Mouse (Mus musculus): ENCODE results near the gene Adgrl3. TPM values are rescaled to one million over a fixed set of nuclear protein-coding genes. Genes with fewer than 3 reads are reported as not detected.

Gene Adgrl3
- polyA plus RNA-seq, 1 experiment: 3.2 TPM

- no peak for DNase-seq (ENCODE audit: low read depth)
Measured at GRCm38 (mm10) chr5:81076377-81076776, 56.4 kb downstream of the Adgrl3 start.

- no peak for DNase-seq (ENCODE audit: low read depth)
Measured at GRCm38 (mm10) chr5:81077031-81077430, 57.1 kb downstream of the Adgrl3 start.

- DNase-seq (ENCODE audit: low read depth): no peak
Measured at GRCm38 (mm10) chr5:81077990-81078389, 58.1 kb downstream of the Adgrl3 start.

GRCm38 (mm10) chr5:81083698-81084360 is 63.9 kb downstream of the Adgrl3 start:
- DNase-seq (ENCODE audit: low read depth): no peak

- DNase-seq (ENCODE audit: low read depth): no peak
Measured at GRCm38 (mm10) chr5:81085152-81085551, 65.2 kb downstream of the Adgrl3 start.

GRCm38 (mm10) chr5:81088667-81089066 is 68.7 kb downstream of the Adgrl3 start:
- no peak for DNase-seq (ENCODE audit: low read depth)

GRCm38 (mm10) chr5:81094618-81095017 is 74.7 kb downstream of the Adgrl3 start:
- no peak for DNase-seq (ENCODE audit: low read depth)

GRCm38 (mm10) chr5:81097131-81097530 is 77.2 kb downstream of the Adgrl3 start:
- DNase-seq (ENCODE audit: low read depth): no peak

GRCm38 (mm10) chr5:81107431-81107830 is 87.5 kb downstream of the Adgrl3 start:
- DNase-seq (ENCODE audit: low read depth): no peak

- no peak for DNase-seq (ENCODE audit: low read depth)
Measured at GRCm38 (mm10) chr5:81124483-81124882, 104.5 kb downstream of the Adgrl3 start.

- no peak for DNase-seq (ENCODE audit: low read depth)
Measured at GRCm38 (mm10) chr5:81127639-81128038, 107.7 kb downstream of the Adgrl3 start.

GRCm38 (mm10) chr5:81136394-81136793 is 116.5 kb downstream of the Adgrl3 start:
- DNase-seq (ENCODE audit: low read depth): no peak

GRCm38 (mm10) chr5:81155791-81156190 is 135.9 kb downstream of the Adgrl3 start:
- no peak for DNase-seq (ENCODE audit: low read depth)

- peak; percentile 57 for DNase-seq (ENCODE audit: low read depth)
Measured at GRCm38 (mm10) chr5:81156281-81156680, 136.3 kb downstream of the Adgrl3 start.

GRCm38 (mm10) chr5:81156796-81157195 is 136.9 kb downstream of the Adgrl3 start:
- no peak for DNase-seq (ENCODE audit: low read depth)

GRCm38 (mm10) chr5:81159013-81159412 is 139.1 kb downstream of the Adgrl3 start:
- no peak for DNase-seq (ENCODE audit: low read depth)

GRCm38 (mm10) chr5:81160431-81160830 is 140.5 kb downstream of the Adgrl3 start:
- DNase-seq (ENCODE audit: low read depth): no peak

GRCm38 (mm10) chr5:81188871-81189485 is 169.0 kb downstream of the Adgrl3 start:
- DNase-seq (ENCODE audit: low read depth): no peak

- no peak for DNase-seq (ENCODE audit: low read depth)
Measured at GRCm38 (mm10) chr5:81200354-81200753, 180.4 kb downstream of the Adgrl3 start.

GRCm38 (mm10) chr5:81201885-81202284 is 181.9 kb downstream of the Adgrl3 start:
- no peak for DNase-seq (ENCODE audit: low read depth)

- no peak for DNase-seq (ENCODE audit: low read depth)
Measured at GRCm38 (mm10) chr5:81218500-81219057, 198.6 kb downstream of the Adgrl3 start.

- DNase-seq (ENCODE audit: low read depth): no peak
Measured at GRCm38 (mm10) chr5:81224465-81224864, 204.5 kb downstream of the Adgrl3 start.

- DNase-seq (ENCODE audit: low read depth): no peak
Measured at GRCm38 (mm10) chr5:81225486-81225885, 205.5 kb downstream of the Adgrl3 start.

Data from gonadal fat pad, adult 2 months (tissue).